Mouse (Mus musculus) retina, postnatal 7 days (tissue): ENCODE measurements at regions not wholly inside any gene's neighbourhood (a gene's known extent, or its start where the extent isn't known, plus 50 kb on each side); places are given as distances from the start of the nearest gene placed in this dataset.
"Not testable (repeated sequence)": the region's sequence is repeated elsewhere in the genome, so short reads cannot be mapped to it uniquely, and the experiment has no call there.

Experiments used
- DNase-seq: peaks from one replicate; pipeline ENCODE4 v3.0.0-alpha.2; 2012; ENCODE audit warnings: low read depth, low spot score

GRCm38 (mm10) chr17:82377176-82377592 is 639.0 kb upstream of the Slc8a1 start:
- DNase-seq, result no peak

DNA sequence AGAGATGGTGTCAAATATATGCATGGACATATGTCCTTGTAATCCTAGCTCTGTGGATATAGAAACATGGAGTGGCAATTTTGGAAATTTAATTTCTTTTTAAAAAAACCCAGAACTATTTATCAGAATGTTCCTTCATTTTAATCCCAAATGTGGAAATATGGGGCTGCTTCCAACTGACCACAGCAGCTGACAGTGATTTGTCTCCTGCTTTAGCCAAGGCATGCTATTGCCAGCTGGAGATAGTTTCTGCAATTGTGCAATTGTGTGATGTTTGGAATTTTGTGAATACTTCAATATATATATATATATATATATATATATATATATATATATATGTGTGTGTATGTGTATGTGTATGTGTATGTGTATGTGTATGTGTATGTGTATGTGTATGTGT is 629.7 kb upstream of the Slc8a1 start:
- DNase-seq, result no peak

GRCm38 (mm10) chr17:82366001-82366400 is 627.8 kb upstream of the Slc8a1 start:
- no peak for DNase-seq

GRCm38 (mm10) chr17:82348636-82349035 is 610.5 kb upstream of the Slc8a1 start:
- DNase-seq, result no peak

DNA sequence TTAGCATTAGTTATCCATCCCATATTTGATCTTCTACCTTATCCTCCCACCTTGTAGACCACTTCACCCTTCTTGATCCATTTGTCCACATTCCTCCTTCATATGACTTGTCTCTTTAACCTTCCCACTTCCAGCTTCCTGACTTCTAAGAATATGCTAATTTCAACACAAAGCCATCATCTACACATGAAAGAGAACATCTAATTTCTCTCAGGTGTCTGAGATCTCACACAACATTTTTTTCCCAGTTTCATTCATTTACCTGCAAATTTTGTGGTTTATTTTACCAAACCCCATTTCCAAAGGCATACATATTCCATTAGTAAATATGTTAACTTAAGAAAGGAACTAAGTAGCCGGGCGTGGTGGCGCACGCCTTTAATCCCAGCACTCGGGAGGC is 593.3 kb upstream of the Slc8a1 start:
- no peak for DNase-seq

DNA sequence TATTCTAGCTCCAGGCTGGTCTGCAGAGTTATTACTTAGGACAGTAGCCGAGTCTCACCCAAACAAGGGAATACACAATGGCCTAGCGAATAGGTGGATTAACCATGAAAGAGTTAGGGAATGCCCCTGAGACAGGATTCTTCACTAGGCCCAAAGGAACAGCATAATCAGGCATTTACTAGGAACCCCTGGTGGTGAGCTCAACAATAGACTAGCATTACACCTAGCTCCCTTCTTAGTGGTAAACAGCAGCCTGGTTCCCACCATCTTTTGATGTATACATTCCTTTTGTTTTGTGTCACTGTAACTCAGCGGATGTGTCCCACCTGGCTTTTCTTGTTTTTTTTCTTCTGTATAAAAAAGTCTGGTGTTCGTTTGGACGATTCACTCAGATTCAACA is 574.0 kb upstream of the Slc8a1 start:
- DNase-seq, result no peak

DNA sequence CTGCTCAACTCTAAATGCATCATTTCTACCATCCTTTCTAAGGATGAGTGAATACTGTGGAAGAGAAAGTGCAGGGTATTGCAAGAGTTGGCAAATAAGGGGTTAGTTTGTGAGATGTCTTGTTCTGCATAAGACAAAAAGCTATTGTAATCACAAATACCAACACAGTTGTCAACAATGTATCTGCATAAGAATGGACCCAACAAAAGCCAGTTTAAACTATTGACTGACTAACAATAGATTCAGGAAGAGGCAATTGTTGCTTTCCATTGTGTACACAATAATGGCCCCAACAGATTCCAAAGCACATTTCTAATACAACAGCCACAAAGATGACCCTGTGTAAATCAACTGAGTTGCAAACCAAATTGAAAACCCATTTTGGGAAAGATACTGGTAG is 568.2 kb upstream of the Slc8a1 start:
- DNase-seq, result no peak

DNA sequence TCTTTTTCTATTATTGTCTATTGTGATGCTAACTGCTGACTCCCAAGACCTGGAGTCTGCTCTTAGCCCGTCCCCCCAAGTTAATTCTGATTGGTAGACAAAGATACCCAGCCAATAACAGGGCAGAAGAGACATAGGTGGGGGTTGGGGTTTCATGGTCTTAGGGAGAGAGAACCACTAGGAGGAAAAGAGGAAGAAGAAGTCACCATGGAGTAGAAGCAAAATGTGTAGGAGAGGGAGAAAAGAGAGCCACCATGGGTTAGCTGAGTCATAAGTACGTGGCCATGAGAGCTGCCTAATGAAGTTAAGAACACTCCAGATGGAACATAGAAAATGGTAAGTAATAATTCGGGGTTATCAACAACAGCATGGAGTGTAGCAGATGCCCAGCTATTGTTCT is 539.6 kb upstream of the Slc8a1 start:
- no peak for DNase-seq

- no peak for DNase-seq
Observed at GRCm38 (mm10) chr17:82273946-82274345, 535.8 kb upstream of the Slc8a1 start.

DNA sequence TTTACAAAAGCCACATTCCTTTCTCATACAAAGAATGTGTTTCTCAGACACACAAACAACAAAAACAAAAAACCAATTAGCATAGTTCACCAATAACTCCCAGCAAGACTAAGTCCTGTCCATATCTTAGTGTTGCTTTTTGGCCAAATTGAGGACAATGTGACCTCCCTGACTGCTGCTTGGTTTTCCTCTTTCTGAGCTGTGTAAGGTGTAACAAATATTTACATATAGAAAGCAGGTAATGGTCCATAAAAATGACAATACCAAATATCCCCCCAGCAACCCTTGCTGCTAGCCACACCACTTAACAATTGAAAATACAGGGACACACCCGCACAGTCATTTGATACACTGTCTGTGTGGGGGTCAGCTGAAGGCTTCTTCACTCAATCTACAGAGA is 534.7 kb upstream of the Slc8a1 start:
- no peak for DNase-seq

- not testable (repeated sequence) for DNase-seq
Observed at GRCm38 (mm10) chr17:82266842-82267241, 528.7 kb upstream of the Slc8a1 start.

GRCm38 (mm10) chr17:82252362-82252761 is 514.2 kb upstream of the Slc8a1 start:
- DNase-seq, result no peak

GRCm38 (mm10) chr17:82251841-82252240 is 513.7 kb upstream of the Slc8a1 start:
- DNase-seq, result no peak

DNA sequence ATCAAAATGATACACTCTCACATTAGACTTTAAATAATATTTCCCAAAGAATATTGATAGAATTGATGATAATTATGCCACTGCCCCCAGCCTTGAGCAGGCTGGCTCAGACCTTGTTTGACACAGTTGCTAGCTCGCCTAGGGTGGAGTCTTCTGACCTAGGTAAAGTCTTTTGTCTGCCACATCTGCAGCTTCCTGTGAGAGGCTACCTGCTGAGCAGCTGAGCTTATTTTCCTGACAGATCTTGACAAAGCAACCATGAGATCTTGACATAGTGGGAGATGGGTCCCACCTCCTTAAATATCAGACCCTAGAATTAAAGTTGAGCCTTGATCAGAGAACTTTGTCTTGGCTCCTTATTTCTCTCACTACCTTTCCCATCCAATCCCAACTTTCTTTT is 500.2 kb upstream of the Slc8a1 start:
- DNase-seq, result no peak

GRCm38 (mm10) chr17:82237456-82237855 is 499.3 kb upstream of the Slc8a1 start:
- no peak for DNase-seq

DNA sequence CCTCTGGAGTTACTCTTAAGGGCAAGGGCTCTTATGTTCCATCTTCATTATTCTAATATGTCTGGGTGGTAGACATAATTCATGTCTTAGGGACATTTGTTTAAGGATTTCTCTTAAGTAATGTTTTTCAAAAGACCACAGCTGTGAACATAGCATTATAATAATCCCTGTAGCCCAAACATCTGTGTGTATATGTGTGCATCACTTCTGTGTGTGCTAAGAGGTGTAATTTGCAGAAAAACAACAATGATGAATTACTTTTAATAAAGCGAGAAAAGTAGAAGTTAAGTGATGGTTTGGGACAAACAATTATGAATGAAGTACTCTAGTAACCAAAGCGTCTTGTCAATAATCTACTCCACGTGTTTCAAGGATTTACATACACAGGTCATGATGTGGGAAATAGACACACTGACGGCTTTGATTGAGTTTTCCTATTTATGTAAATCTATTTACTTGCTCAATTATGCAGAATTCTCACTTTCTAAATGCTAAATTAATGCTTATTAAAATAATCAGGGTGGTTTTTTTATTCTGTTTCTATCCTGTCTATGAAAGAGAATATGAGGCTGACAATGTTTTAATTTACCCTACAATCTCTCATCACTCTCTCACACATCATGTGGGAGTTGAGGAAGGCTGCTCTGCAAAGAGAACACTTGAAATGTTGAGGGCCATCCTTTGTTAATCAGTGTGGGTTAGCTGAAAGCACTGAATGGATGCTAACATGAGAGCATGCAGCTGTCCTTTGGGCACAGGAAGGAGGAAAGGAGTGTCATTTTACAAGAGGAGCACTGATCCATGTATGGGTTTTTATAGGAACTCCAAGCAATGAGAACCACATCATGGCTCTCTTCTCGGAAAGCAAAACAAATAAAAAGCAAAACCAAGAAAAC is 477.8 kb upstream of the Slc8a1 start:
- no peak for DNase-seq

GRCm38 (mm10) chr17:82199981-82200380 is 461.8 kb upstream of the Slc8a1 start:
- no peak for DNase-seq

- DNase-seq, result peak; percentile 20
Observed at GRCm38 (mm10) chr17:82199031-82199642, 461.0 kb upstream of the Slc8a1 start.

DNA sequence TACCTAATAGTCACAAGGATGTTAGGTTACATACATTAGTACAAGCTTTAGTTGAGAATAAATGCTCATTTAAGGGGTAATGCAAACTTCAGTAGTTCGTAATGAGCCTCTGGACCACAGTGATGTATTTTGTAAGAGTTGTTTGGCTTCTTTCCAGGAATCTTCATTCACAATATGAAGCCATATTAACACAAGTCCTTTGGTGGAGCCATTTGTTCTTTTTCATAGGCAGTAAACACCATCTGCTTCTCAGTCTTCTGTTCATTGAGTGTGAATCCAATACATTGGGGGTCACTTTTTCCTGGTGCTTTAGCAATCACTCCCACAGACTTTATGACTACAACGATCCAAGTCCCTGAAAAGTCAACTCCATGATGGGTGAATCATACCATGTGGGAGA is 446.1 kb upstream of the Slc8a1 start:
- DNase-seq, result no peak

- no peak for DNase-seq
Observed at GRCm38 (mm10) chr17:82171216-82171615, 433.0 kb upstream of the Slc8a1 start.

- no peak for DNase-seq
Observed at GRCm38 (mm10) chr17:82153446-82153845, 415.3 kb upstream of the Slc8a1 start.

GRCm38 (mm10) chr17:82134843-82135242 is 396.7 kb upstream of the Slc8a1 start:
- DNase-seq, result no peak

DNA sequence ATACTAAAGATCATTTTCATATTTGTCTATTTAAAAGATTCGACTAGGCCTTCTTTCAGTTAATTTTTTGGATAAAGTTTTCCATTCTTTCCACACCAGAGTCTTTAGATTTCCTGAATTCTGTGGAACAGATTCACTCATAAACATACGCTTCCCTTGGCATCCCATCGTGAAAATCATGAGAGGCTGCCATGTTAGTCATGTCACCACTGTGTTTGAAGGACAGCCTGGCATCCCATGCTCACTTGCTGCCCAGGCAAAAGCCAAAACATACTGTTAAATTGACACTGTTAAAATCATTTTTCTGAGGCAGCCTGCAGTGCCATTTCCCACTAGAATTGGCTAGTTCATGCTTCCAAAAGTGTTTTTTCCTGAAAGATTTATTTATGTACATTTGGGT is 394.8 kb upstream of the Slc8a1 start:
- no peak for DNase-seq
